Mouse (Mus musculus) lung, embryonic 14.5 days (tissue): ENCODE results near the gene Gdi2. TPM values are rescaled to one million over a fixed set of nuclear protein-coding genes. Genes with fewer than 3 reads are reported as not detected.

ENCODE experiments used
- ATAC-seq: fragments of 200-750 bp; cut with Nextera tagmentation; 2 replicates; pipeline ENCODE4 v1.8.0; 2017; ENCODE audit warnings: mild to moderate bottlenecking, moderate TSS enrichment, moderate library complexity; ENCODE audit not compliant: insufficient read depth
- DNase-seq: peaks from one replicate; pipeline ENCODE4 v3.0.0-alpha.2; 2015
- H3K27ac ChIP-seq: fragments of 300-500 bp; sonication (generic); 2 replicates; pipeline ENCODE4 v1.5.1; 2014; ENCODE audit warnings: low read depth, mild to moderate bottlenecking, moderate library complexity
- H3K27me3 ChIP-seq: fragments of 300-500 bp; sonication (generic); 2 replicates; pipeline ENCODE4 v1.6.1; 2014; ENCODE audit warnings: low read length, control low read depth; ENCODE audit not compliant: insufficient read depth
- H3K36me3 ChIP-seq: fragments of 300-500 bp; sonication (generic); 2 replicates; pipeline ENCODE4 v1.6.1; 2014; ENCODE audit warnings: control low read depth; ENCODE audit not compliant: insufficient read depth
- H3K4me1 ChIP-seq: fragments of 300-500 bp; sonication (generic); 2 replicates; pipeline ENCODE4 v1.6.1; 2014; ENCODE audit warnings: antibody characterized with exemption, control low read depth; ENCODE audit not compliant: insufficient read depth
- H3K4me2 ChIP-seq: fragments of 300-500 bp; sonication (generic); 2 replicates; pipeline ENCODE4 v1.6.1; 2014; ENCODE audit warnings: mild to moderate bottlenecking
- H3K4me3 ChIP-seq: fragments of 300-500 bp; sonication (generic); 2 replicates; pipeline ENCODE4 v1.5.1; 2014; ENCODE audit warnings: low read depth, low read length
- H3K9ac ChIP-seq: fragments of 300-500 bp; sonication (generic); 2 replicates; pipeline ENCODE4 v1.6.1; 2014
- H3K9me3 ChIP-seq: fragments of 300-500 bp; sonication (generic); 2 replicates; pipeline ENCODE4 v1.6.1; 2016; ENCODE audit warnings: low read depth, low read length, control low read depth
- CTCF ChIP-seq: IDR thresholded peaks from 2 replicates; pipeline ENCODE4 v1.5.1; 2016; ENCODE audit warnings: antibody characterized with exemption, low read depth
- WGBS: fragments of 180-500 bp; shearing (Covaris S2); extraction: QIAGEN DNeasy Blood & Tissue Kit; methylation state at CpG from one replicate; pipeline ENCODE4 v1.1.7; 2014; 5-methylcytosine and 5-hydroxymethylcytosine counted together
- polyA plus RNA-seq: library from polyadenylated mRNA; unstranded; fragments of >200 nt; fragmentation: Nextera tagmentation; extraction: Ambion mirVana; gene quantifications from 2 replicates; pipeline ENCODE4 v1.2.1, GENCODE M21; 2014

Gdi2 gene
- polyA plus RNA-seq, 1 experiment from 2014 or later = 478 TPM

- no peak for TF ChIP-seq CTCF
- no peak overlapping the region for H3K27ac ChIP-seq
- WGBS = 92% methylated on average over 4 of the region's 4 CpGs
- H3K27me3 ChIP-seq = no peaks in the 10 kb centered on the region
- H3K36me3 ChIP-seq = no peaks in the 10 kb centered on the region
- H3K4me1 ChIP-seq = no peaks in the 10 kb centered on the region
- no peak overlapping the region for H3K4me3 ChIP-seq
- H3K9me3 ChIP-seq = no peaks in the 10 kb centered on the region
- ATAC-seq = no peak
- no peak for DNase-seq
- no peak overlapping the region for H3K4me2 ChIP-seq
- no peak overlapping the region for H3K9ac ChIP-seq
These were observed 3.7 kb upstream of the Gdi2 start for GRCm38 (mm10) chr13:3534146-3534545.

- peak overlapping the region; percentile 99 for H3K27ac ChIP-seq
- TF ChIP-seq CTCF = peak; percentile 22
- under 1% methylated on average over 58 of the region's 59 CpGs for WGBS
These were observed 533 bp downstream of the Gdi2 start for GRCm38 (mm10) chr13:3538223-3538968.

DNA sequence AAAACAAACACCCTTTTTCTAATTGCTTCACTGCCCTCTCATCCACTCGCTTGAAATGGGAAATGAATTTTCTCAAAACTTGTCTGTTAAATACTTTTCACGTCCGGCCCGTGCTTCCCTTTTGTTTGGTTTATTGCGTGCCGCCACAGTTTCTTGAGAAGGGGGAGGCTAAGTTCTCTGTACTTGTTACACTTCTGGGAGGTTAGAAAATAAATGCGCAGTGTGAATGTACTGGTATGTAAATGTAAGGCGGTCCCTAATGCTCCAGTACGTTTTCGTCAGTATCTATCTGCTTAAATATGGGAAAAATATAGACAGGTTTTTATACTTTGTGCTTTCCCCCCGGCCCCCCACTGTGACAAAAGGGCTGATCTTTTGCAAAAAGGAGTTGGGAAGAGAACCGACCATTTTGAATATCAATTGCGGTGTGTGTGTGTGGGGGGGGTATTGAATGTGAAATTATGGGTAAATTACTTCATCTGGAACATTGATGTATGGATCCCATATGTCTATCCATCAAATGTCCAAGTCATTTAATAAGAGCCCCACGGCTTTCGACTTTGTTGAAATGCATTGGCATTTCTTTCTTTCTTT is 1.2 kb downstream of the Gdi2 start:
- 2% methylated on average over 15 of the region's 15 CpGs for WGBS
- H3K9me3 ChIP-seq = no peaks in the 10 kb centered on the region
- H3K36me3 ChIP-seq = 0 out of 2 replicates have a peak, but pooled peaks cover 2% of the 10 kb centered on the region
- peak overlapping the region; percentile 96 for H3K9ac ChIP-seq
- H3K27me3 ChIP-seq = no peaks in the 10 kb centered on the region
- peaks cover 12% of the 10 kb centered on the region for H3K4me1 ChIP-seq
- H3K27ac ChIP-seq = peak overlapping the region; percentile 99; the same call in 1 of the 2 replicates
- peak; percentile 50 for DNase-seq
- no peak for ATAC-seq
- peak overlapping the region; percentile 79 for H3K4me2 ChIP-seq
- TF ChIP-seq CTCF = no peak
- peak overlapping the region; percentile 97 for H3K4me3 ChIP-seq

More at GRCm38 (mm10) chr13:3538223-3538968, 533 bp downstream of the Gdi2 start:
- Histone ChIP-seq H3K4me1 (peaks cover 12% of the 10 kb centered on the region), H3K4me3 (peak overlapping the region; percentile 97), H3K9me3 (no peaks in the 10 kb centered on the region), H3K9ac (peak overlapping the region; percentile 96), H3K27me3 (no peaks in the 10 kb centered on the region), H3K36me3 (0 out of 2 replicates have a peak, but pooled peaks cover 2% of the 10 kb centered on the region), H3K4me2 (peak overlapping the region; percentile 79)
- peak; percentile 64 for ATAC-seq
- peak; percentile 80 for DNase-seq

DNA sequence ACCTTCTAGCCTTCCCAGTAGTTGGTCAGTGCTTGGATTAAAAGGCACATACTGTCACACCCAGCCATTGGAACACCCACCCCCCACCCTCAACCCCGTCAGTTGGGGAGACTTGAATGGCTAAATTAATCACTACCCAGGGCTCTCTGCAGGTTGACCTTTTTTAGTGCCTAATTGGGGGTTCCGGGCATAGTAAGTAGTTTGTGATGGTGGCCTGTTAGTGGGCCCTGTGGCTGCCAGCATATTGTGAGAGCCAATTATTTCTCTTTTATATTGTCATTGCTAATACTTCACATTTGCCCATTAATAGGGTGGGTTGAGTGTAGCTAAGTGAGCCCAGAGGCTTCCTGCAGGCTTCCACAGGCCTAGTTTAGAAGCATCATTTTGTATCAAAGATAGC is 2.3 kb downstream of the Gdi2 start:
- Histone ChIP-seq H3K36me3 (0 out of 2 replicates have a peak, but pooled peaks cover 2% of the 10 kb centered on the region), H3K27ac (no peak overlapping the region), H3K4me3 (peak overlapping the region; percentile 97), H3K4me1 (peaks cover 12% of the 10 kb centered on the region), H3K27me3 (no peaks in the 10 kb centered on the region), H3K4me2 (peak overlapping the region; percentile 79), H3K9me3 (no peaks in the 10 kb centered on the region), H3K9ac (no peak overlapping the region)
- WGBS = 57% methylated on average over 2 of the region's 2 CpGs
- no peak for TF ChIP-seq CTCF
- ATAC-seq = no peak
- no peak for DNase-seq

DNA sequence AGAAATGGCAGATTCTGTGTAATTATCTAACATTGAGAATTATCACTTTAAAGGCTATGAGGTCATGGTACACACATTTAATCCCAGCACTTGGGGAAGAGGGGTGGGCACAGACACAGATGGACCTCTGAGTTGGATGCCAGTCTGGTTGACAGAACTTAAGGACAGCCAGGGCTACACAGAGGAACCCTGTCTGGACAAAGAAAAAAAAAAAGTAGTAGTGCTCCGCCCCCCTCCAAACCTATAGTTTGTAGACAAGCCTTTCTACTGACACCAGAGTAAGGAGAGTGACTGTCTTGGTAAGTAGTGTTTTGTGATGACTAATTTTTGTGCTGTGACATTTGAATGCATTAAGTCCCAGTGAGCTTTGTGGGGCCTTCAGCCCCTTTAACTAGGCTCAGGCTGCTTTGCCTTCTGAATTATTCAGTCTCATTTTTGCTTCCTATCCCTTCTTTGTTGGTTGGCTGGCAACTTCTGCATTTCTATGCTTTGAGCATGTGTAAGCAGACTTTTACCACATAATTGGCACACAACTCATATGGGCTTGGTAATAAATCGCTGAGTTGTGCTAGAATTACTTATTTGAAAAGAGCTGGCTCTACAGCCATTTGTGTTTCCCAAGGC is 3.4 kb downstream of the Gdi2 start:
- 83% methylated on average over 2 of the region's 2 CpGs for WGBS
- Histone ChIP-seq H3K27me3 (no peaks in the 10 kb centered on the region), H3K4me3 (no peak overlapping the region), H3K9ac (no peak overlapping the region), H3K4me2 (peak overlapping the region; percentile 79; the same call in 1 of the 2 replicates), H3K36me3 (0 out of 2 replicates have a peak, but pooled peaks cover 2% of the 10 kb centered on the region), H3K4me1 (peaks cover 12% of the 10 kb centered on the region), H3K9me3 (no peaks in the 10 kb centered on the region), H3K27ac (no peak overlapping the region)
- ATAC-seq = no peak
- DNase-seq = no peak
- TF ChIP-seq CTCF = no peak

DNA sequence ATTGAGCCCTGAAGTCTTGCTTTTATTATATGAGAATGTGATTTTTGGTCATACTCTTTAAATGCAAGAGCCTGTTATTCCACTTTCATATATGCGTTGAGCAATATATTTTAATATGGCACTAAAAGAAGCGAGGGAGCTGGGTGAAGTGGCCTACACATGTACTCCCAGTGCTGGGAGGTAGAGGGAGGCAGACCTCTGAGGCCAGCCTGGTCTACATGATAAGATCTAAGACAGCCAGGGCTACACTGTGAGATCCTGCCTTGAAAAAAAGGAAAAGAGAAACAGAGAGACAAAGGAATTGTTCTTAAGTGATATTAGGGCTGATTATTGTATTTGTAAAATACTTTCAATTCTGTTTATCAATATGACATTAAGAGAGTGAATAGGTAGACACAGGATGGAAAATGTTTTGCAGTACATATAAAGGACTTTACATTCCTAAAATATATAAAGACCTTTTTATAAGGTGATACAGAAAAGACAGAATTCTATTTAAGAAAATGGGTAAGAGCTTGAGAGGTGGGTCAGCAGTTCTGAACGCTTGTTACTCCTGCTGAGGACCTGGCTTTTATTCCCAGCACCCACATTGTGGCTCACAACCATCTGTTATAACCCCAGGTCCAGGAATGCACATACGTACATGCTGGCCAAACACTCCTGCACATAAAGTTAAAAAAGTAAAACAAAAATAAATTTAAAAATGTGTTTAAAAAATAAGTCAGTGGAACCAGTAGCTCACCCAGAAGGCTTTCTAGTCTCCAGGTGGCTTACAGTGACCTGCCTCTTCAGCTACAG is 6.4 kb downstream of the Gdi2 start:
- Histone ChIP-seq H3K9ac (no peak overlapping the region), H3K4me3 (no peak overlapping the region), H3K4me2 (no peak overlapping the region), H3K27ac (no peak overlapping the region), H3K4me1 (peaks cover 12% of the 10 kb centered on the region), H3K9me3 (no peaks in the 10 kb centered on the region), H3K27me3 (no peaks in the 10 kb centered on the region), H3K36me3 (peaks cover 17% of the 10 kb centered on the region; the same call in 1 of the 2 replicates)
- TF ChIP-seq CTCF = no peak
- no peak for DNase-seq
- no peak for ATAC-seq
- WGBS = 87% methylated on average over 4 of the region's 4 CpGs
